In genomic region chr12:104955003-104955800, GRCm38 (mm10) we compare ENCODE assay signal across 10 mouse cellular contexts.
A peak's percentile ranks its signal among the peaks of the same experiment; 100 is the strongest.
DNase-seq lines count a peak whose midpoint lies in the region; ATAC-seq lines count a peak whose summit lies in the region.
"Had no signal": no experiment of that assay in that cellular context is flagged by ENCODE, and none has a peak within 500 bp of the region (broad histone marks: within the 10 kb centered on the region; RNA-seq: fewer than 3 reads in every experiment).

No protein-coding gene starts in this region.

- peak; percentile 73 for ATAC-seq in cerebellum, adult (ENCODE audit: insufficient number of reproducible peaks, low FRiP score, low TSS enrichment)
- ATAC-seq: Patski had no signal

- DNase-seq in lung, adult 18-20 months, result peak; percentile 53 to 73
- no peak for DNase-seq in lung, postnatal 14 days
- peak; percentile 92 for DNase-seq in cerebellum, adult 9-10 months
- DNase-seq in kidney, postnatal 10 days, result peak; percentile 85
- no peak for DNase-seq in spleen, adult 12 weeks (ENCODE audit: low spot score)
- no peak for DNase-seq in frontal cortex, postnatal 10 days (ENCODE audit: low spot score in 2 of 2)
- DNase-seq: gastrocnemius, postnatal 10 days; thymus, postnatal 14 days had no signal

Comparison
In these comparisons a context has a peak if more than half of its experiments do, and no peak if none do; other contexts are left out.
1. DNase-seq: peak in lung, adult 18-20 months (2 of 2), cerebellum, adult 9-10 months (single experiment) and kidney, postnatal 10 days (single experiment); none in lung, postnatal 14 days (single experiment), spleen, adult 12 weeks (single experiment) and frontal cortex, postnatal 10 days (0 of 2).